10 mouse cellular contexts compared by ENCODE assay signal in the genomic region with DNA sequence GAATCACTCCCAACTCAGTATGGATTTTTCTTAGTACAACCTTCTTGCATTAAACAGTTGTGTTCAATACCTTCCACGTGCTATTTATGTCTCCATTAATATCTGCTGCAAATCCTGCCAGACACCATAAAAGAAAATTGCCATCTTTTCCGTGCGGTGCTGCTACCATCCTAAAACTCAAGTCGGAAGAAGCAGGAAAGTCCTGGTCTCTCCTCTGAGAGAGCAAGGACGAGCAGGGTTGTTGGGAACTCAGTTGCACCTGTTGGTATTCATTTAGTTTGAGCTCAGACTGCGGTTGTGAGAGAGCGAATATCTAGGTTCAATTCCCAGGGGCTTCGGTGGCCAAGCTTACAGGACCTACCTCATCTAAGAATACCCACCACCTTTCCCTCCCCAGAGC. TPM values are rescaled to one million over a fixed set of nuclear protein-coding genes. Genes with fewer than 3 reads are reported as not detected.
DNase-seq lines count a peak whose midpoint lies in the region; ATAC-seq and TF ChIP-seq lines count a peak whose summit lies in the region.
"Had no signal": no experiment of that assay in that cellular context is flagged by ENCODE, and none has a peak within 500 bp of the region (broad histone marks: within the 10 kb centered on the region; RNA-seq: fewer than 3 reads in every experiment).

No protein-coding gene starts in this region.

- WGBS in forebrain, embryonic 11.5 days = 5% methylated on average over 8 of the region's 8 CpGs
- 15% methylated on average over 8 of the region's 8 CpGs for WGBS in forebrain, embryonic 15.5 days
- WGBS in kidney, embryonic 14.5 days = 16% methylated on average over 8 of the region's 8 CpGs
- 14% methylated on average over 8 of the region's 8 CpGs for WGBS in limb, embryonic 14.5 days

- no peak overlapping the region for H3K27ac ChIP-seq in forebrain, embryonic 11.5 days (ENCODE audit: low read depth, low read length)
- H3K27ac ChIP-seq in forebrain, embryonic 15.5 days (replicated peaks) = no peak overlapping the region
- peak overlapping the region; percentile 94; the same call in 1 of the 2 replicates for H3K27ac ChIP-seq in kidney, embryonic 14.5 days (ENCODE audit: low read depth, low read length)
- peak overlapping the region; percentile 98 for H3K27ac ChIP-seq in limb, embryonic 14.5 days (replicated peaks; ENCODE audit: low read depth, low read length)
- H3K27ac ChIP-seq: liver, embryonic 12.5 days had no signal

- no peak overlapping the region for H3K9ac ChIP-seq in forebrain, embryonic 11.5 days (ENCODE audit: low read length)
- no peak overlapping the region for H3K9ac ChIP-seq in forebrain, embryonic 15.5 days (replicated peaks)
- H3K9ac ChIP-seq in kidney, embryonic 14.5 days (ENCODE audit: low read depth, low read length) = no peak overlapping the region
- peak overlapping the region; percentile 93 for H3K9ac ChIP-seq in limb, embryonic 14.5 days (ENCODE audit: low read depth, low read length, severe bottlenecking)
- H3K9ac ChIP-seq: liver, embryonic 12.5 days had no signal

- H3K4me2 ChIP-seq in forebrain, embryonic 11.5 days (ENCODE audit: low read depth, low read length, severe bottlenecking) = peak overlapping the region; percentile 95
- no peak overlapping the region for H3K4me2 ChIP-seq in forebrain, embryonic 15.5 days (replicated peaks)
- H3K4me2 ChIP-seq in kidney, embryonic 14.5 days (replicated peaks; ENCODE audit: low read depth, low read length) = peak overlapping the region; percentile 90; the same call in 1 of the 2 replicates
- peak overlapping the region; percentile 91 for H3K4me2 ChIP-seq in limb, embryonic 14.5 days (replicated peaks; ENCODE audit: low read depth, low read length, severe bottlenecking)

- intact Hi-C loops in left cerebral cortex, postnatal 36 days (cut with DNase I) = loop anchor here (10.0 kb wide), 1 partner anchor 496 kb away; no protein-coding TSS in a partner anchor

- peak overlapping the region; percentile 66; the same call in 1 of the 2 replicates for H3K4me3 ChIP-seq in forebrain, embryonic 11.5 days (ENCODE audit: low read depth, low read length)
- H3K4me3 ChIP-seq in forebrain, embryonic 15.5 days = no peak overlapping the region
- no peak overlapping the region for H3K4me3 ChIP-seq in kidney, embryonic 14.5 days (ENCODE audit: low read length)
- H3K4me3 ChIP-seq in limb, embryonic 14.5 days (replicated peaks; ENCODE audit: low read length) = peak overlapping the region; percentile 70; the same call in 1 of the 2 replicates
- H3K4me3 ChIP-seq: liver, embryonic 12.5 days had no signal

- no peaks in the 10 kb centered on the region for H3K9me3 ChIP-seq in forebrain, embryonic 11.5 days (ENCODE audit: control insufficient read depth, low read length)
- no peaks in the 10 kb centered on the region for H3K9me3 ChIP-seq in forebrain, embryonic 15.5 days
- H3K9me3 ChIP-seq in kidney, embryonic 14.5 days (ENCODE audit: control insufficient read depth, low read length) = no peaks in the 10 kb centered on the region
- H3K9me3 ChIP-seq in limb, embryonic 14.5 days (ENCODE audit: control insufficient read depth, low read length) = no peaks in the 10 kb centered on the region
- H3K9me3 ChIP-seq: heart, embryonic 10.5 days; liver, embryonic 12.5 days had no signal

- no peak for TF ChIP-seq CTCF in brain, embryonic 14.5 days (IDR thresholded peaks at IDR 0.05; ENCODE audit: borderline replicate concordance, extremely low read depth, insufficient read depth, insufficient read length)

- peaks cover 16% of the 10 kb centered on the region; the same call in 1 of the 2 replicates for H3K4me1 ChIP-seq in forebrain, embryonic 11.5 days (replicated peaks; ENCODE audit: control insufficient read depth, insufficient read depth, low read length)
- H3K4me1 ChIP-seq in forebrain, embryonic 15.5 days = peaks cover 58% of the 10 kb centered on the region
- peaks cover 26% of the 10 kb centered on the region; the same call in 1 of the 2 replicates for H3K4me1 ChIP-seq in kidney, embryonic 14.5 days (ENCODE audit: control insufficient read depth, insufficient read depth, low read length)
- peaks cover 35% of the 10 kb centered on the region for H3K4me1 ChIP-seq in limb, embryonic 14.5 days (ENCODE audit: control insufficient read depth, insufficient read depth, low read length)

- no peaks in the 10 kb centered on the region for H3K36me3 ChIP-seq in forebrain, embryonic 11.5 days (ENCODE audit: control insufficient read depth, insufficient read depth, low read length)
- H3K36me3 ChIP-seq in forebrain, embryonic 15.5 days = no peaks in the 10 kb centered on the region
- H3K36me3 ChIP-seq in kidney, embryonic 14.5 days (ENCODE audit: control insufficient read depth, insufficient read depth, low read length) = no peaks in the 10 kb centered on the region
- H3K36me3 ChIP-seq in limb, embryonic 14.5 days (ENCODE audit: control insufficient read depth, insufficient read depth, low read length) = no peaks in the 10 kb centered on the region
- H3K36me3 ChIP-seq: heart, embryonic 10.5 days; liver, embryonic 12.5 days had no signal

- no peak for DNase-seq in forebrain, embryonic 11.5 days (ENCODE audit: low spot score)
- DNase-seq in kidney, postnatal 25 days = no peak
- peak; percentile 13 for DNase-seq in brain, embryonic 14.5 days (ENCODE audit: low read depth)
- no peak for DNase-seq in limb, embryonic 14.5 days (ENCODE audit: low spot score)
- DNase-seq in layer of hippocampus, postnatal 25 days (ENCODE audit: extremely low spot score in 1 of 2, low spot score in 1 of 2) = no peak
- DNase-seq in left cerebral cortex, postnatal 36 days (ENCODE audit: low spot score in 2 of 2) = no peak

- peaks cover 30% of the 10 kb centered on the region for H3K27me3 ChIP-seq in forebrain, embryonic 11.5 days (ENCODE audit: control insufficient read depth, insufficient read depth, low read length)
- peaks cover 72% of the 10 kb centered on the region for H3K27me3 ChIP-seq in forebrain, embryonic 15.5 days
- peaks cover 15% of the 10 kb centered on the region for H3K27me3 ChIP-seq in kidney, embryonic 14.5 days (ENCODE audit: control insufficient read depth, insufficient read depth, low read length)
- H3K27me3 ChIP-seq in limb, embryonic 14.5 days (ENCODE audit: control insufficient read depth, insufficient read depth, low read length) = no peaks in the 10 kb centered on the region

- TF ChIP-seq POLR2A in brain, embryonic 14.5 days (IDR thresholded peaks at IDR 0.05; ENCODE audit: borderline replicate concordance, extremely low read depth, insufficient read depth, insufficient read length, poor library complexity, severe bottlenecking) = no peak
- TF ChIP-seq POLR2A in limb, embryonic 14.5 days (IDR thresholded peaks at IDR 0.05; ENCODE audit: borderline replicate concordance, extremely low read depth, insufficient read depth, insufficient read length) = no peak

- no peak for ATAC-seq in forebrain, embryonic 11.5 days (replicated peaks; ENCODE audit: low FRiP score)
- no peak for ATAC-seq in forebrain, embryonic 15.5 days (replicated peaks)
- no peak for ATAC-seq in kidney, embryonic 14.5 days (ENCODE audit: low FRiP score, low TSS enrichment)
- no peak for ATAC-seq in limb, embryonic 14.5 days (ENCODE audit: low FRiP score, low read depth)
- ATAC-seq: liver, embryonic 12.5 days had no signal

RNA-seq across cellular contexts. Expression of a gene that starts 37.2 kb away (rescaled TPM):
- 17.6 and 19.5 TPM in 2 replicates for polyA plus RNA-seq in forebrain, embryonic 11.5 days (2014; fragmentation: Nextera tagmentation; extraction: Ambion mirVana)
- polyA plus RNA-seq in forebrain, embryonic 15.5 days (2015; fragmentation: Nextera tagmentation; extraction: Ambion mirVana) = 2.2 and 2.4 TPM in 2 replicates
- polyA plus RNA-seq in kidney, embryonic 14.5 days (2014; fragmentation: Nextera tagmentation; extraction: Ambion mirVana) = 50.8 and 89.3 TPM in 2 replicates
- polyA plus RNA-seq in brain, embryonic 14.5 days (2012; rRNA removed) = 3.7 and 7.3 TPM in 2 replicates
- 35.8 and 38.6 TPM in 2 replicates for polyA plus RNA-seq in limb, embryonic 14.5 days (2012; rRNA removed)
- 42.2 and 61.6 TPM in 2 replicates for polyA plus RNA-seq in limb, embryonic 14.5 days (2014; fragmentation: Nextera tagmentation; extraction: Ambion mirVana)
- 1 to 10 TPM; 2.8 to 3.9 TPM for total RNA-seq in layer of hippocampus, postnatal 25 days (2021)
- total RNA-seq in left cerebral cortex, postnatal 36 days (2021) = 1 to 10 TPM; 2.2 to 5.0 TPM

Comparison
In these comparisons a context has a peak if more than half of its experiments do, and no peak if none do; other contexts are left out.
1. H3K4me3 ChIP-seq: peak in forebrain, embryonic 11.5 days (single experiment) and limb, embryonic 14.5 days (single experiment); none in forebrain, embryonic 15.5 days (single experiment) and kidney, embryonic 14.5 days (single experiment).
2. H3K27ac ChIP-seq: peak in kidney, embryonic 14.5 days (single experiment) and limb, embryonic 14.5 days (single experiment); none in forebrain, embryonic 11.5 days (single experiment) and forebrain, embryonic 15.5 days (single experiment).